Mouse (Mus musculus) T-cell, adult 66 days (primary cell): ENCODE measurements around the gene Gstt2. TPM values are rescaled to one million over a fixed set of nuclear protein-coding genes. Genes with fewer than 3 reads are reported as not detected.

Experiments
- total RNA-seq, 2 experiments: library from RNA; stranded (reverse); gene quantifications; 3 replicates in 1 of 2; 4 replicates in 1 of 2; pipeline ENCODE4 v1.2.4; 2023

The Gstt2 gene
- total RNA-seq: 10 to 100 TPM; 29.0 to 38.9 TPM

DNA sequence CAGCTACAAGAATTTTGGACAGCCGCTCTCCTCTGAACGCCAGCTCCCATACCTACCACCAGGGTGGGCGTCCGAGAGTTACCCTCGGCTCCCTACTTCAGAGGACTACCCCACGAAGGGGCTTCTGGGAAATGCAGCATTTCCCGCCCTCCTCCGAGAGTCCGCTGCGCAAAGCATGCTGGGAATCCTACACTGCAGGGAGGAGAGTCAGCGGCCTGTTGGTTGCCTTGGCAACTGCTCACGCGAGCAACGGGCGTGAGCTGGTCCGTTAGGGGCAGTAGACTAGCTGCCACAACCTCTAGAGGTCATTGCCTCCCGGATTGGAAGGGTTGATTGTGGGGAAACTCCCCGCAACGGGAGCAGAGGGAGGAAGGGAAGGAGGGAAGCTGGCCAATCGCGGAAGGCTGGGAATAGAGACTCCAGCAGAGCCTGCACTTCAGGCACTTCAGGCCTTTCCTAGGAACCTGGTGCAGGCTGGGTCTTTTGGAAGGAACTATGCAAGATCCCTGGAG is at the start of gene Gstt2:
Gstt2 (minus strand) TSS at position 177 of the 512 bp plus-strand sequence.

DNA sequence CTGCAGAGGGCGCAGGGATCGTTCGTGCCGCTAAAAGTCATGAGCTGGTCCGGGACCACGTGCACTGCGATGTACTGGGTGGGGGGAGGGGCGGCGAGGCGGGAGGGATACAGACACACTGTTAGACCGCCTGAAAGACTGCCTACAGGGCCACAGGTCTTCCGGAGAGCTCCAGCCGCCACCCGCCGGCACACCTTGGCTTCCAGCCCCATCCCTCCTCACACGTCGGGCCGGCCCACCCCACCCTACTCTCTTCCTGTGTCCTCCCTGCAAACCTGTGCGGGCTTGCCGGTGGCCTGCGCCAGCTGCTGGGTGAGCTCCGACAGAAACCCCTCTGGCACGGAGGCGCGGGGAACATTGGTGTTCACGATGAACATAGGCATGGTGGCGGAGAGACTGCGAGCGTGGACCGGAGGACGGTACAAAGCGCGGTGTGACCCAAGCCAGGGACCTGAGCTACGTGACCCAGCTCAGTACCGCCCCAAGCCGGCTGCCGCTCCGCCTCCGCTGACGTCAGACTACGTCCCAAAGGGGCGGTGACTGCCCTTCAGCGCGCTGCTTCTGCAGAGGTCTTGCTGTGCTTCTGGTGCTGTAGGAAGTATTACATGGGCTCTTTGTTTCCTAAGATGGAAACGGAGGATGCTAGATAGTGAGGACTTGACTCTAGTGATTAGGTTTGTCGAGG is 22.7 kb upstream of the Gstt2 start, which contains the start of gene Mif:
Mif (minus strand) TSS at position 455 of the 685 bp plus-strand sequence.

DNA sequence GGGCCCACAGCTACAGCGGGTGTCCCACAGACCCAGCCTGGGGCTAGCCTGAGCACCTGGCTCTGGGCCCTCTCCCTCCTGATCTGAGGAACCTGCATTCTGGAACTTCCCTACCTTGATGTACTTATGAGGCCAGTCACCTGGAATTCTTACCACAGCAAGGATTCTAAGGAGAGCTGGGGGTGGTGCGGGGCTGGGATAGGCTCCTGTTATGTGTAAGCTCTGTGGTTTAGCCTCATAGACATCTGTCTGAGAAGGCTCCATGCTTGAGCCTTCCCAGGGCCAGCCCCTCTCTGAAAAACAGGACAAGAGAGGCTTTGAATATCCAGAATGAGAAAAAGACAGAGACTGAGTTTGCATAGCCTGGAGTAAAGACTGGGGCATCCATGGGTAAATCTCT is 14.8 kb downstream of the Gstt2 start, which contains the start of gene Gstt4:
Gstt4 (minus strand) TSS at position 101 of the 400 bp plus-strand sequence.

GRCm38 (mm10) chr10:75798176-75798696 is 39.0 kb downstream of the Gstt2 start, which contains the start of gene Gstt1:
TSS of gene Gstt1 (minus strand) at chr10:75798584.

Other genes starting within 250 kb of the Gstt2 start
- gene Ggt5, start 248.1 kb downstream of the Gstt2 start, total RNA-seq: 10 to 100 TPM; 21.1 to 25.9 TPM
- gene Susd2, start 193.4 kb downstream of the Gstt2 start, total RNA-seq: 1 to 10 TPM; 4.7 to 7.4 TPM
- 100 to 1,000 TPM; 103 to 130 TPM for gene Cabin1, start 73.1 kb downstream of the Gstt2 start, total RNA-seq
- gene Ddt, start 64.0 kb downstream of the Gstt2 start, total RNA-seq: 10 to 100 TPM; 24.3 to 27.3 TPM
- not detected for gene Gm20441, start 56.5 kb downstream of the Gstt2 start, total RNA-seq
- gene Gstt3, start 56.0 kb downstream of the Gstt2 start, total RNA-seq: 1 to 10 TPM; 3.7 to 5.7 TPM
- gene Gstt1, start 38.8 kb downstream of the Gstt2 start, total RNA-seq: not detected
- not detected for gene Gstt4, start 14.9 kb downstream of the Gstt2 start, total RNA-seq
- gene Mif, start 22.8 kb upstream of the Gstt2 start, total RNA-seq: 100 to 1,000 TPM; 257 to 271 TPM
- 1 to 10 TPM in 1 of 2 experiments, under 1 TPM in 1; 0.93 to 2.0 TPM for gene Derl3, start 56.0 kb upstream of the Gstt2 start, total RNA-seq
- 10 to 100 TPM; 52.9 to 53.8 TPM for gene Smarcb1, start 84.2 kb upstream of the Gstt2 start, total RNA-seq
- 10 to 100 TPM; 21.4 to 24.4 TPM for gene Chchd10, start 95.7 kb upstream of the Gstt2 start, total RNA-seq
- gene Mmp11, start 99.1 kb upstream of the Gstt2 start, total RNA-seq: 1 to 10 TPM in 1 of 2 experiments, under 1 TPM in 1; 0.99 to 3.3 TPM
- not detected for gene Gm867, start 103.2 kb upstream of the Gstt2 start, total RNA-seq
- not detected for gene Vpreb3, start 105.6 kb upstream of the Gstt2 start, total RNA-seq
- gene Gm5134, start 117.1 kb upstream of the Gstt2 start, total RNA-seq: under 1 TPM; 0.82 to 0.92 TPM
- 10 to 100 TPM; 24.5 to 29.7 TPM for gene Zfp280b, start 195.2 kb upstream of the Gstt2 start, total RNA-seq